Mouse (Mus musculus) cortical plate, adult 2 months (tissue): ENCODE measurements at regions not wholly inside any gene's neighbourhood (a gene's known extent, or its start where the extent isn't known, plus 50 kb on each side); places are given as distances from the start of the nearest gene placed in this dataset.

Experiments
- H3K27ac ChIP-seq: fragments of 200-500 bp; 2 replicates; pipeline ENCODE4 v1.5.1; 2012; ENCODE audit warnings: low read length, control low read depth, inconsistent platforms; ENCODE audit not compliant: insufficient read depth
- H3K4me1 ChIP-seq: fragments of 200-500 bp; 2 replicates; pipeline ENCODE4 v1.6.1; 2011; ENCODE audit warnings: low read length; ENCODE audit not compliant: control insufficient read depth, insufficient read depth
- H3K4me3 ChIP-seq: fragments of 200-500 bp; 2 replicates; pipeline ENCODE4 v1.5.1; 2011; ENCODE audit warnings: mild to moderate bottlenecking, low read length, control low read depth; ENCODE audit not compliant: insufficient read depth
- CTCF ChIP-seq: fragments of 200-500 bp; IDR thresholded peaks from 2 replicates; pipeline ENCODE4 v1.5.1; 2011; ENCODE audit warnings: mild to moderate bottlenecking, control low read depth, low read length; ENCODE audit not compliant: insufficient read depth; ENCODE audit errors: extremely low read depth
- POLR2A ChIP-seq: fragments of 200-500 bp; IDR thresholded peaks from 2 replicates; pipeline ENCODE4 v1.6.1; 2011; ENCODE audit warnings: mild to moderate bottlenecking, low read length, control low read depth; ENCODE audit not compliant: insufficient read depth; ENCODE audit errors: extremely low read depth

DNA sequence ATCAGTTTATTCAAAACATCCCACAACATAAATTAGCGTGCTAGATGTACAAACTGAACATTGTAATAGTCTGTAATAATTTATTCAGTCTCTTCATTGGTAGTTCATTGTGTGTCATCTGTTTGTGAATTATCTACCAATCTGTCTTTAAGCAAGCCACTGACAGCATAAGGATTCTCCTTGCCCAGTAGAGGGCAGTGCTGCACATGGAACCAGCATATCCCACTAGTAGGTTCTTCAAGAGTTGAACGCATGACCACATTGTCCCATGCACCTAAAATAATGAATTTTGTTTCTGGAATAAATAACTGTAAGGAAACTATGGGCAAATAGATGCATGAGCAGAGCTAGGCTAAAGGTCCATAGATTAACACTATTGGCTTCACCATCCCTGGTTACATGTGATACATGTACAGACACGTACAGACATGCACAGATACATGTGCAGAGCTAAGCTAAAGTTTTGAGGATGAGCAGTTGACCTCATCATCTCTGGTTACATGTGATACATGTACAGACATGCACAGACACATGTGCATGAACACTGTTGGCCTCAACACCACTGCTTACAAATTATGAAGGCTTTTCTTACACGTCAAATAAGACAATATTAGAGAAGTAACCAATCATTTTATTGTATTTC lies 143.0 kb upstream of the Ctnnd2 start:
- Histone ChIP-seq H3K4me3 (no peak overlapping the region), H3K4me1 (no peaks in the 10 kb centered on the region), H3K27ac (no peak overlapping the region)
- TF ChIP-seq CTCF (peak; percentile 91), POLR2A (no peak)

DNA sequence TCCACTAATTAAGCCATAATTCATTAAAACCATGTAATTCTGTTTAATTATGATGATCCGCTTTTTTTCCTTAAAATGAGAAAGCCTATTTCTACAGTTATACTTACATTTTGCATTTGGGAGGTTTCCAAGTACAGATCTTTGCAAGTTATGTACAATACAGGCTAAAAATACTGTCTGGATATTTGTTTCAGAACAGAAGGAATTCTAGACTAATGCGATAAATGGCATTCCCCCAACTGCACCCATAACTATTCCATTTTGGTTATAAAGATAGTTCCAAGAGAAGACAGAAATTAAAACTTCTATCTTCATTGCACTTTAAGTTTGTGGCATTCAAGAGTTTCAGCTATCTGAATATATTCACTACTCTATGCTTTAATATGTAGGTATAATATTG lies 137.0 kb upstream of the Ctnnd2 start:
- Histone ChIP-seq H3K27ac (no peak overlapping the region), H3K4me1 (no peaks in the 10 kb centered on the region), H3K4me3 (no peak overlapping the region)
- TF ChIP-seq POLR2A: no peak
- TF ChIP-seq CTCF: no peak

DNA sequence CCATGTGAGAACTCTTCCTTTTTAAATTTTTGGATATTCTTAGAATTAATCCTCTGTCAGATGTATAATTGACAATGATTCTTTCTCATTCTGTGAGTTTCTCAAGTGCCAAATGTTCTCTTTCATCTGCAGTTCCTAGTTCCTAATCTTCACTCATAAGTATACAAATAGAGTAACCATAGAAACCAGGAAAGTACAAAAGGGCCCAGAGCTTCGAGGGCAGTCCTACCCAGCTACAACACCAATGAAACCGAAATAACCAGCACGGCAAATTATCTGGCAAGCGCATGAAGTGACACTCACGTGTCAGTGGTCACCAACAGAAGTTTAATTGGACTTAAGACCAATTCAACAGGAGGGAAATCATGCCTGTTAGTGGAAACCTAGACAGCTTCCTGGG lies 121.5 kb upstream of the Ctnnd2 start:
- Histone ChIP-seq H3K4me1 (no peaks in the 10 kb centered on the region), H3K27ac (no peak overlapping the region)

DNA sequence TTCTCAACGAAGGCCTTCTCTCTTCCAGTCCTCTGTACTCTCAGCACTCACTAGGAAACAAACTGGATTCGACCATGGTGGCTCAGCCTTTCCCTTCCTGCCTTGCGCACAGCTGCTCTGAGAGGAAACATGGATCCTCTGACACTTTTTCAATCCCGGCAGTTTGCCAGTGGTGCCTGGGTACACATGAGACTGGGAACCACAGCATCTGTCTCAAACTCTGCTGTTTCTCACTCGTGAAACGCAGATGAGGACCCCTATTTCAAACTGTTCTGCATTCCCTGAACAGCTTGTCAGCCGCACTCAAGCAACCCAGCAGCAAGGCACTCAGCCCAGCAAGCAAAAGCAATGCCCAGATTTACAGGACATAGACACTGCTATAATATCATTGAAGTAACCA lies 112.6 kb upstream of the Ctnnd2 start:
- Histone ChIP-seq H3K27ac (no peak overlapping the region), H3K4me3 (no peak overlapping the region), H3K4me1 (no peaks in the 10 kb centered on the region)
- no peak for TF ChIP-seq POLR2A
- no peak for TF ChIP-seq CTCF

More for the DNA sequence above, 121.5 kb upstream of the Ctnnd2 start:
- no peak overlapping the region for H3K4me3 ChIP-seq
- no peak for TF ChIP-seq CTCF
- TF ChIP-seq POLR2A: no peak

DNA sequence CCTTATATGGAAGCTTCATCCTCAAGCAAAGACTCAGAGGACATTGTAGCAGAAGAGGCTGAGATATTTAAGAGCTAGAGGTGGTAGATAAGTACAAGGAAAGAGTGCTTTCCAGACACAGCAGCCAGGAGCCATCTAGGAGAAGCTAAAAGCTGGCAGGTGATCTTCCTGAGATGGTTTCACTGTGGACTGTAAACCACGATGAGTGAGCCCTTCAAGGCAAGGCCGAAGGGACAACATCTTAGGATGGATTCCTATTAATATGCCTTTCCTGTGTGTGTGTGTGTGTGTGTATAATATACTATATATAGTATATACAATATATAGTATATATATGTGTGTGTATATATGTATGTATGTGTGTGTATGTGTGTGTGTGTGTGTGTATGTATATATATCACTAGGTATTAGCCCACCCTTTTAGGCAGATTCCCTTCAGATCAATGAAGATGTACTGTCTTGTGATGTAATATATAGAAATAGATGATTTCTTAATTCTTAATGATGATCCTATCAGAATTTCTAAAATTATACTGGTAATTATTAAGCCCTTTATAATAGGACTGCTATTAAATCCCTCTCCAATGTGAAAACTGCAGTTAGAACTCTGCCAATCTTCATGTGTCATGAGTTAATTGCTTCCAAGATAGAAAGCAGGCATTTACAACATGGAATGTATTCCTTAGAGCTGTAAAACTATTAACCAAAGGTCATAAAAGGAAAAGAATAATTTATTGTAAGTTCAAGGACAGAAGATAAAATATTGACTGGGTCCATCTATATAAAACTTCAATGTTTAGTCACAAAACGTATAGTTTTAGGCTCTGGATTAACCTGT lies 111.7 kb upstream of the Ctnnd2 start:
- H3K4me3 ChIP-seq: no peak overlapping the region
- TF ChIP-seq POLR2A (no peak), CTCF (no peak)
- no peaks in the 10 kb centered on the region for H3K4me1 ChIP-seq
- H3K27ac ChIP-seq: no peak overlapping the region

DNA sequence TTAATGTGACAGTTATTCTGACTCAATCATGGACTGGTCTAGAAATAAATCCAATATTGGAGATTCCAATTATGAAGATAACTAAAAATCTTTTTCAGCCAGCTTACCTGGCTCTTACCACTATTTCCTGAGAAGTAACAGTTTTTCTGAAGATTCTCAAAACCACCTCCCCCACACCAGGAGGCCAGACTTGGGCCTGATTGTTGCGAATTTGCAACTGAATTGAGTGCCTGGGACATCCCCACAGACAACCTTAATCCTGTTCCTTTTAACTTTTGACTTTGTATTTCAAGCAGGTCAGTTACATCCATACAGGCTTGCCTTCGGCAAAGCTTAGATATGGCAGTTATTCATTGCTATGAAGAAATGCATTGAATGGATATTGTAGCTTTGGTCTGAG lies 100.7 kb upstream of the Ctnnd2 start:
- no peak overlapping the region for H3K27ac ChIP-seq
- H3K4me3 ChIP-seq: no peak overlapping the region
- TF ChIP-seq CTCF: no peak
- no peak for TF ChIP-seq POLR2A
- H3K4me1 ChIP-seq: no peaks in the 10 kb centered on the region

DNA sequence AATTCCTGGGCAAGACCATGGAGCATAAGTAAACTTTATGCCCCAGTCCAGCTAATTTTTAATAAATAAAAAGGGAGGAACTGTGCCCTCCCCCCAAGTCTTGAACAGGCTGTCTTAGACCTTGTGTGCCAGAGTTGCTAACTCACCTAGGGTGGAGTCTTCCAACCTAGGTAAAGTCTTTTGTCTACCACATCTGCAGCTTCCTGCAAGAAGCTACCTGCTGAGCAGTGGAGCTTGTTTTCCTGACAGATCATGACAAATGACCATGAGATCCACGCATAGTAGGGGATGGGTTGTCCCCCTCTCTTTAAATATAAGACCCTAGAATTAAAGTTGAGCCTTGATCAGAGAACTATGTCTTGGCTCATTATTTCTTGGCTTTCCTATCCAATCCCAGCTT lies 100.1 kb upstream of the Ctnnd2 start:
- Histone ChIP-seq H3K27ac (no peak overlapping the region), H3K4me3 (no peak overlapping the region), H3K4me1 (no peaks in the 10 kb centered on the region)
- TF ChIP-seq CTCF (no peak), POLR2A (no peak)

DNA sequence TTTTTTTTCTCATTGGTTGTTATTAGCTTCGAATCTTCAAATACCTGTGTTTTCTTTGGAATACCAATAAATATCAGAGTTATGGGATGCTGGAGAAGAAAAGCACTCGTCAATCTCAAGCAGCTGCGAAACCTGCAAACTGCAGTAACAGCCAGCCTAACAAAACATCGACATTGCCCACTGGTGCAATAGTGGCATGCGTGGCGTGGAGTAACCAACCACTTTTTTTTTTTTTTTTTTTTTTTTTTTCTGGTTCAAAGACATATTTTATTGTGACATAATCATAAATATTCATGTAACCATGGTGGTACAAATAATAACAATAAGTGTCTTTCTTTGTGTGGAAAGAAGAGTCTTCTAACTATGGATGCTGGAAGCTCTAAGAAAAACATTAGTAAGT lies 85.3 kb upstream of the Ctnnd2 start:
- H3K4me3 ChIP-seq: no peak overlapping the region
- no peak overlapping the region for H3K27ac ChIP-seq
- H3K4me1 ChIP-seq: no peaks in the 10 kb centered on the region
- TF ChIP-seq CTCF: no peak
- TF ChIP-seq POLR2A: no peak

DNA sequence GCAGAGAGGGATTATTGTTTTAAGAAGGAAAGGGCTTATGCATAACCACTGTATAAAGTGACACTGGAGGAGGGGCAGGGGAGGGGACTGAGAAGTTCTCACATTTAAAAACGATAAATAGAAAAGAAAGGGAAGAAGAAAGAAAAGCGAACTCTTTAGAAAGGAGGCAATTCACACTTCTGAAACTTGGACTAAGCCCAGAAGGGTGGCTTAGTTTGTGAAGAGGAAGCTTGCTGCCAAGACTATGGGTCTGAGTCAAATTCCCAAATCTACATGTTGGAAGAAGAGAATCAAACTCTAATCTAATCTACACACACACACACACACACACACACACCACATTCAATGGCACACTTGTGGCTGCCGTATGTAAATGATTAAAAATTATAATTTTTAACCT lies 50.3 kb upstream of the Ctnnd2 start:
- no peak for TF ChIP-seq POLR2A
- Histone ChIP-seq H3K4me1 (no peaks in the 10 kb centered on the region), H3K27ac (no peak overlapping the region), H3K4me3 (no peak overlapping the region)
